Mouse (Mus musculus): ENCODE data around the gene Arl15. TPM values are rescaled to one million over a fixed set of nuclear protein-coding genes. Genes with fewer than 3 reads are reported as not detected.

The Arl15 gene
- polyA plus RNA-seq (2015; fragmentation: Nextera tagmentation; extraction: Ambion mirVana) = 16.3 and 17.8 TPM in 2 replicates

DNA sequence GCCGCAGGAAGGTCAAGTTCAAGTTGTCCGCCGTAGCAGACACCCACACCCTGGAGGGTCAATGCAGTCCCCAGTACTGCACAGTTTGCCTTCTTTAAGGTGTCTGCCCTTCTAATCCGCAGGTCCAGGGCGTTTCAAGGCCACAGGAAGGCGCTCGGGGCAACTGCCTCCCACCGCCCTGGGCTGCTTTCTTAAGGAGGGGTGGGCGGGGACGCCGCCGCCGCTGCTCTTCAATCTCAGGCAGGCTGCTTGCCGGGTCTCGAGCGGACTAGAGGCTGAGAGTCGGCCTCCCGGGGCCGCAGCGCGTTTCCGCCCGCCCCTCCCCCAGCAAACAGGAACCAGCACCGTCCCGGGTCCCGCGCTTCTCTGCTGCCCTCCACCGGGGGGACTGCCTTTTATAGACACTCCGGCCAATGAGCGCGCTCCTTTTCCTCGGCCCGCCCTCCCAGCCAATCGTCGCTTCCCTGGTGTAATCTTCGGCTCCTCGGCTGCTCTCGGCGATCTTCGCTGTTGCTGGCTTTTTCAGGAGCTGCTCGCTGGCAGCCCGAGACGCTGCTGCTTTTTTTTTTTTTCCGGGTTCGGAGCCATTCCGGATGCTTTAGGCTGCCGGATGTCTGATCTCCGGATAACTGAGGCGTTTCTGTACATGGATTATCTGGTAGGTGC, at the start of gene Arl15:
Arl15 (plus strand) TSS at position 467 of the 666 bp plus-strand sequence.
- H3K36me3 ChIP-seq = no peaks in the 10 kb centered on the region
- H3K9me3 ChIP-seq (replicated peaks) = no peaks in the 10 kb centered on the region
- H3K27ac ChIP-seq (replicated peaks) = peak within 1 kb of the TSS; percentile 96
- H3K4me2 ChIP-seq = peak within 1 kb of the TSS; percentile 76
- peak within 1 kb of the TSS; percentile 95 for H3K9ac ChIP-seq (replicated peaks)
- peak; percentile 98 for ATAC-seq (ENCODE audit: low FRiP score)
- peak within 1 kb of the TSS; percentile 86 for H3K4me3 ChIP-seq (replicated peaks)
- H3K4me1 ChIP-seq = peaks cover 24% of the 10 kb centered on the region
- H3K27me3 ChIP-seq (replicated peaks) = no peaks in the 10 kb centered on the region
- WGBS = under 1% methylated on average over 49 of the region's 49 CpGs

DNA sequence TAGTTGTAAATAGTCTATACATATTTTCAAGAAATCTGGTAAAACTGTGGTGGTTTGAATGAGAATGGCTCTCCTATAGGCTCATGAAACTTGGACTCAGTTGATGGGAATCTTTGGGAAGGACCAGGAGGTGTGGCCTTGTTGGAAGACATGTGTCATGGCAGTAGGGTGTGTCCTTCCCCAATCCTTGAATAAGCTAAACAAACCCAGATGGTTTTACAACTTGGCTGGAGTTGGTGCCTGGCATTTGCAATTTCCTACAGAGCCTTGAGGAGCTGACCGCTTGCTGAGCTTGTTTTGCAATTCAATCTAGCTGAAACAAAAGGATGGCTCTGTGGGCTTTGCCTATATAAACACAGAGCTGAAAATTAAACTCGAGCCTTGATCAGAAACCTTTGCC, 49.0 kb upstream of the Arl15 start:
- no peaks in the 10 kb centered on the region for H3K36me3 ChIP-seq
- no peak overlapping the region for H3K9ac ChIP-seq (replicated peaks)
- no peak for ATAC-seq (ENCODE audit: low FRiP score)
- H3K27ac ChIP-seq (replicated peaks) = no peak overlapping the region
- WGBS = 55% methylated on average over 2 of the region's 2 CpGs
- H3K4me1 ChIP-seq = no peaks in the 10 kb centered on the region
- H3K4me2 ChIP-seq = no peak overlapping the region
- no peak overlapping the region for H3K4me3 ChIP-seq (replicated peaks)
- no peaks in the 10 kb centered on the region for H3K9me3 ChIP-seq (replicated peaks)
- H3K27me3 ChIP-seq (replicated peaks) = no peaks in the 10 kb centered on the region

DNA sequence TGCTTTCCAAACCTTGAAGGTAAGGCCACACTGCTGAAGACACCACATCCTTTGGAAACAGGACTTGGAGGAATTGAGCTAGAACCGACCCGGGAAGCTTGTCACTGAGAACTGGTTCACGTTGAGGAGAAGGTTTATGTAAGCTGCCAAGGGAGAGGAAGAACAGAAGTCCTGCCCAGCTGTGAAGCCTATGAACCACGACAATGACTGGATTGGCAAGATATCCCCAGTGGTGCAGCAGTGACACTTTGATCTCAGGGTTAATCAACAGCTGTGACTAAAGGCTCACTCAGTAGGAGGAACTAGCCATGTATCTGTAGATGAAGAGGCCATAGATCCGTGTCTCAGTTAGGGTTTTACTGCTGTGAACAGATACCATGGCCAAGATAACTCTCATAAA, 43.5 kb upstream of the Arl15 start:
- Histone ChIP-seq H3K4me1 (no peaks in the 10 kb centered on the region), H3K36me3 (no peaks in the 10 kb centered on the region), H3K4me2 (no peak overlapping the region), H3K27me3 (replicated peaks) (no peaks in the 10 kb centered on the region), H3K4me3 (replicated peaks) (no peak overlapping the region), H3K27ac (replicated peaks) (no peak overlapping the region), H3K9me3 (replicated peaks) (no peaks in the 10 kb centered on the region), H3K9ac (replicated peaks) (no peak overlapping the region)
- WGBS = 77% methylated on average over 5 of the region's 5 CpGs
- no peak for ATAC-seq (ENCODE audit: low FRiP score)

DNA sequence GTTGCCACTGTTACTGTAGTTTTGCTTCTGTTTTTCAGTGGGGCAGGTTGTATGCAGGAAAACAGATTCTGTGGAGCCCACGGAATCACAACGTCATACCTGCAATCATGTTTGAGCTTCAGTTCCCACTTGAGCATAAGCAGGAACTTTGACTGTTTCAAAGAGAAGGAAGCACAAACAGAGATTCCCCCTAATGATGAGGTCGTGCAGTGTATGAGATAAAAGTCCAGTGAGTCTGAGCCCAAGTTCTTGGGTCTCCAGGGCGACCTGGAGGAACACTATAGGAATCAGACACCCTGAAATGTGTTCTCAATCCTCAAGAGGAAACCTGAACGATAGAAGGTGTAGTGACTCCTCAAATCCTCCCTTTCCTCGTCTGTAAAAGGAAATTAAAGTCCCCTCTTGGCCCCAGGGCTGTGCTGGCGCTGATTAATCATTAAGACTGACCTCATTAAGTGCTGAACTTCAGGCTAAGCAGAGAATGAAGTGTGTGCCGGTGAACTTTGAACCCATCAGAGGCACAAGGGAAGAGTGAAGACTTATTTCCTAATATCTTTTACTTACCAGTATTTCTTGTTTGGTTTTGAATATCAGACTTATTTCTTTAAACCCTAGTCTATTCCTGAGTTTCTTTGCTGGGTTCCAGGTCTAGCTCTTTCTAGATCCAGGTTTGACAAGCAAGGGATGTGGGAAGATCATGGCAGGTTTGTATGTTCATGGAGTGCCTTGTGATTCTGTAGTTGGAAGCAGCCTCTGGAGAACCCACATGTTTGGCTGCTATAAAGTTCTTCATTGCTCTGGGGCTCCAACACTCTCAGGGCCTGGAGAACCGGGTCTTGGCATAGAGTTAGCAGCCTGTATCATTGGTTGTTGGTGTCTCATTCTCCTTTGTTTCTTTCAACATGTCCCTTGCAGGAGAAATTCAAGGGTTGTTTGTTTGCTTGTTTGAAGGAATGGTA, 39.3 kb upstream of the Arl15 start:
- Histone ChIP-seq H3K27me3 (replicated peaks) (no peaks in the 10 kb centered on the region), H3K36me3 (no peaks in the 10 kb centered on the region), H3K27ac (replicated peaks) (no peak overlapping the region), H3K9ac (replicated peaks) (no peak overlapping the region), H3K9me3 (replicated peaks) (no peaks in the 10 kb centered on the region), H3K4me3 (replicated peaks) (no peak overlapping the region), H3K4me2 (no peak overlapping the region), H3K4me1 (no peaks in the 10 kb centered on the region)
- 66% methylated on average over 9 of the region's 9 CpGs for WGBS
- no peak for ATAC-seq (ENCODE audit: low FRiP score)

DNA sequence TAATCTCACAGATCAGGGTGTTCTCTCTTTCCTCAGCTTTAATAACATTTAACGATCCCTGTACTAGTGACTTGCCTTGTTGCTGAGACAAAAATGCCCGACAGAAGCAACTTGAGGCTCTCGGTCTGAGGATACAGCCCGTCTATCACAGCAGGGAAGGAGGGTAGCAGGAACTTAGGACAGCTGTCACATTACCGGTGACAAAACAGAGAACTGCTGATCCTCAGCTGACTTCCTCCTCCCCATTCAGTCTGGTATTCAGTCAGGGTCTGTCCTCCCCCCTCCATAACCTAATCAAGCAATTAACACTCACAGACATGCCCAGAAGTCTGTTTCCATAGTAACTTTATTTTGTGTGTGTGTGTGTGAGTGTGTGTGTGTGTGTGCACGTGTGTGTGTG, 38.5 kb upstream of the Arl15 start:
- Histone ChIP-seq H3K9me3 (replicated peaks) (no peaks in the 10 kb centered on the region), H3K9ac (replicated peaks) (no peak overlapping the region), H3K36me3 (no peaks in the 10 kb centered on the region), H3K27ac (replicated peaks) (no peak overlapping the region), H3K4me1 (no peaks in the 10 kb centered on the region), H3K4me2 (no peak overlapping the region), H3K27me3 (replicated peaks) (no peaks in the 10 kb centered on the region), H3K4me3 (replicated peaks) (no peak overlapping the region)
- ATAC-seq (ENCODE audit: low FRiP score) = no peak
- 28% methylated on average over 6 of the region's 6 CpGs for WGBS

DNA sequence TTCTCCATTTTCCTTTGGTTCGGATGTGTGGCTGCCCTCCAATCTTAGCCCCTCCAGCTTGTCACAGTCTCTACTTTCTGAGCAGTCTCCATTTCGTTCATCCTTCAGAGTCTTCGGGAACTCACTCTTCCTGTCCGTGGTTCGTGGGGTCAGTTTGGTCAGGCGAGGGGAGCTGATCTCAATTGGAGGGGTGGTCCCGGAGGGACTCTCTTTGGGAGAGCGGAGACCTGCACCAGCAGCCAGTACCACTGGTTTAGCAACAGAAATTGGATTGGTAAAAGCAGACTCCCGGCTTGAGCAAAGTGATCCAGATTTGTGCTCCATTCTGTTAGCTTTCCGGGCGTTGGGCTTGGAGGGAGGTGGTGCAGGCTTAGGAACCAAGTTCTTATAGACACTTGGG, 32.6 kb upstream of the Arl15 start:
- no peak overlapping the region for H3K27ac ChIP-seq (replicated peaks)
- no peak overlapping the region for H3K4me3 ChIP-seq (replicated peaks)
- no peaks in the 10 kb centered on the region for H3K9me3 ChIP-seq (replicated peaks)
- H3K9ac ChIP-seq (replicated peaks) = no peak overlapping the region
- H3K4me2 ChIP-seq = no peak overlapping the region
- H3K27me3 ChIP-seq (replicated peaks) = no peaks in the 10 kb centered on the region
- no peaks in the 10 kb centered on the region for H3K4me1 ChIP-seq
- no peak for ATAC-seq (ENCODE audit: low FRiP score)
- 93% methylated on average over 11 of the region's 11 CpGs for WGBS
- no peaks in the 10 kb centered on the region for H3K36me3 ChIP-seq

DNA sequence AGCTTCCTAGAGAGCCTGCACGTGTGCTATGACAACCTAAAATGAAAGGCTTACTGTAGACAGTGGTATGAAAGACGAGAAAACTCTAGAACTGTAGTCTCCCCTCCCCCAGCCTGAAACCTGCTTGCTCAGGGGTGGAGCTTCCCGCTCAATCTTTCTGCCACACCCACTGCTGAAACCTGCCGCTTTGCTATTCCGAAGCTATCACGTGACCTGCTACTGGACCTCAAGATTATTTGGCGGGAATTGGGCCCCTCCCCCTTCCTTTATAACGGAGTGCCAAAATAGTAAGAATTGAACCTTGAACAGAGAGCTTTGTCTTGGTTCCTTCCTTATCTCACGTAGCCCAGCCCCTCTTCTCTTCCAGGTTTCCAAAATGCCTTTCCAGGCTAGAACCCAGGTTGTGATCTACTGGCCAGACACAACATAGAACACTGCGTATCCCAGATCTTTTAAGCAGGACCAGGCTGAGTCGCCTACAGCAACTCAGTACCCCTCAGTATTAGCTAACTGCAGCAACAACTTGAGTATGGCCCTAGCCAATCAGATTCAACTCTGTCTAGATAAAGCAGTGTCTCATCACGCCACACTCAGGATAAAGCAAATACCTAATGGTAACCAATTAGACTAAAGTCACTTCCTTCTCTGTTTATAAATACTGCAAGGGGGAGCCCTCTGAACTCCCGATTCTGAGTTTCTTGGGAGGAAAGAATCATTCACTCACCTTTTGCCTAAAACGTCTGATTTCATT, 31.4 kb upstream of the Arl15 start:
- H3K27me3 ChIP-seq (replicated peaks) = no peaks in the 10 kb centered on the region
- WGBS = 89% methylated on average over 14 of the region's 14 CpGs

DNA sequence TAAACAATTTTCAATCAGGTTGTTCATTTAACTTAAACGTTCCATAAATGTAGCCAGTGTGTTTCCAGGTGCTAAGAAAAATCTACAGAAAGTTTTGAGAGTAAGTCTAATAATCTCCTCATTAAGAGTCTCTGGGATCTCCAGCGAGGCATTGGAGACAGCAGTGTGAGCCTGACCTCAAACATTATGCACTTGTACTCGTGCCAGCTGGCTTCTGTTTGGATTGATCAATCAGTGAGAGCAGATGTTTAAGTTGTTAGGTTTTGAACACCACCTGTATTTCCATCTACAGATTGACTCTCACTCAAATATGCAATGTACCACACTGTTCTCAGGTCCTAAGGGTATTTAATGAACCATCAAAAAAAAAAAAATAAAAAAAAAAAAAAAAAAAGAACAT, 28.9 kb upstream of the Arl15 start:
- WGBS = 50% methylated on average over 3 of the region's 3 CpGs
- no peak for ATAC-seq (ENCODE audit: low FRiP score)
- Histone ChIP-seq H3K9ac (replicated peaks) (no peak overlapping the region), H3K4me2 (no peak overlapping the region), H3K27ac (replicated peaks) (no peak overlapping the region), H3K36me3 (no peaks in the 10 kb centered on the region), H3K4me1 (no peaks in the 10 kb centered on the region), H3K9me3 (replicated peaks) (no peaks in the 10 kb centered on the region), H3K4me3 (replicated peaks) (no peak overlapping the region), H3K27me3 (replicated peaks) (no peaks in the 10 kb centered on the region)

More for the DNA sequence above, 31.4 kb upstream of the Arl15 start:
- Histone ChIP-seq H3K4me1 (no peaks in the 10 kb centered on the region), H3K9ac (replicated peaks) (no peak overlapping the region), H3K36me3 (no peaks in the 10 kb centered on the region), H3K27ac (replicated peaks) (no peak overlapping the region), H3K4me3 (replicated peaks) (no peak overlapping the region), H3K4me2 (no peak overlapping the region), H3K9me3 (replicated peaks) (no peaks in the 10 kb centered on the region)
- ATAC-seq (ENCODE audit: low FRiP score) = no peak

DNA sequence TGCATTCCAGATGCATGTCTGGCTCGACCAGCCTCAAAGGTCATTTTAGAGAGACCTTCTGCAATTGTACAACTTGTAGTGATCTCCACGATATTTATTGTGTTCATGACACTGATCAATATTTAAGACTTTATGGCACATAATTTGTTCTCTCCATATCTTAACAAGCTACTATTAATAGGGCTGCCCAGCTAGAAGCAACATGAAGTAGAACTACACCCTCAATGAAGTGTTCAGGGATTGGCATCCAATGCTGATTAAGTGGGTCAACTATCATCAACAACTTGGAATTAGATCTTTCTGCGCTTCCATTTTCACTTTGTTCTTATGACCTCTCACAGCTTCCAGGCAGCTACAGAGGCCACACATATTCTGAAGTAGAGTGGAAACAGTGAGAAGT, 24.5 kb upstream of the Arl15 start:
- H3K36me3 ChIP-seq = no peaks in the 10 kb centered on the region
- H3K27me3 ChIP-seq (replicated peaks) = no peaks in the 10 kb centered on the region
- ATAC-seq (ENCODE audit: low FRiP score) = no peak
- H3K4me2 ChIP-seq = no peak overlapping the region
- H3K4me1 ChIP-seq = no peaks in the 10 kb centered on the region
- WGBS = 95% methylated on average over 3 of the region's 3 CpGs
- H3K9me3 ChIP-seq (replicated peaks) = no peaks in the 10 kb centered on the region
- no peak overlapping the region for H3K27ac ChIP-seq (replicated peaks)
- no peak overlapping the region for H3K4me3 ChIP-seq (replicated peaks)
- H3K9ac ChIP-seq (replicated peaks) = no peak overlapping the region

DNA sequence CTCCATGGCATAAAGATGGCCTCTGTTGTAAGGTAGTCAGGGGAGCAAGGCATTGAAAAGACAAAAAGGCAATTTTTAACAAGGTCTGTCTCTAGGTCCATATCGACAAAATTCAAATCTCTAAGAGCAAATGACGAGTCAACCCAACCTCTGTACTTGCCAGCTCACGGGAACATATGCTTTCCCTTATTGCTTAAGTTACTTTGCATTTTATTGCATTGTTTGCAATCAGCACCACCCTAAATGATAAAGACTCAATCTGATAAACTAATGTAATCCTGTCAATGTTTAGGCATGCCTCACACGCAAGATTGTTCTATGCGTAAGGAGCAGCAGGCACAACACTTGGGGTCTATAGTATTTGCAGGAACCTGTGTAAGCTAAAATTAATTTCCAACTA, 24.0 kb upstream of the Arl15 start:
- Histone ChIP-seq H3K4me1 (no peaks in the 10 kb centered on the region), H3K4me3 (replicated peaks) (no peak overlapping the region), H3K27ac (replicated peaks) (no peak overlapping the region), H3K27me3 (replicated peaks) (no peaks in the 10 kb centered on the region), H3K9me3 (replicated peaks) (no peaks in the 10 kb centered on the region), H3K36me3 (no peaks in the 10 kb centered on the region), H3K9ac (replicated peaks) (no peak overlapping the region), H3K4me2 (no peak overlapping the region)
- no peak for ATAC-seq (ENCODE audit: low FRiP score)
- WGBS = 88% methylated on average over 5 of the region's 5 CpGs

DNA sequence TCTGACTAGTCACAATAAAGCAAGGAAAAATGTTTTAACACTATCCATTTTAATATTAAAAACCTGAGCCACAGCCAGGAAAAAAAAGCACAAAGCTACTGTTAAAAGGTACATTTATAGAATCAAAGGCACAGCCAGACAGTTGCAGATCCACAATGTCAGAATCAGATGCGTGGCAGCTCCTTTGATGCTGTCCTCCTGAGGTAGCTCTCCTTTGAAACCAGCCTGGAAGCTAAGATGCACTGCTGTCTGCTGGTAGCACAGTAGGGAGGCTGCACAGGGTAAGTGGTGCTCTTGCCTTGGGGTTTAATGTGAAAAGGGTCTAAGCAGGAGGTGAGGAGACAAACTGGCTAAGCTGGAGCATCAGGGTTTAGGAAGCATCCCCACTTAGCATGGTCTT, 23.0 kb upstream of the Arl15 start:
- Histone ChIP-seq H3K9me3 (replicated peaks) (no peaks in the 10 kb centered on the region), H3K36me3 (no peaks in the 10 kb centered on the region), H3K9ac (replicated peaks) (no peak overlapping the region), H3K4me1 (no peaks in the 10 kb centered on the region), H3K27ac (replicated peaks) (no peak overlapping the region), H3K4me2 (no peak overlapping the region), H3K4me3 (replicated peaks) (no peak overlapping the region), H3K27me3 (replicated peaks) (no peaks in the 10 kb centered on the region)
- 24% methylated on average over 1 of the region's 1 CpGs for WGBS
- no peak for ATAC-seq (ENCODE audit: low FRiP score)

Data from neural tube, embryonic 15.5 days (tissue).